Mouse (Mus musculus) stomach, postnatal 0 days (tissue): ENCODE data around the gene Smok3a. TPM values are rescaled to one million over a fixed set of nuclear protein-coding genes. Genes with fewer than 3 reads are reported as not detected.
"Not testable (repeated sequence)": the region's sequence is repeated elsewhere in the genome, so short reads cannot be mapped to it uniquely, and the experiment has no call there.

Experiments
- ATAC-seq: fragments of 200-750 bp; cut with Nextera tagmentation; 2 replicates; pipeline ENCODE4 v1.8.0; 2017; ENCODE audit not compliant: low FRiP score, low TSS enrichment
- DNase-seq: peaks from one replicate; pipeline ENCODE4 v3.0.0-alpha.2; 2016; ENCODE audit warnings: low spot score
- H3K27ac ChIP-seq: fragments of 300-500 bp; sonication (generic); replicated peaks from 2 replicates; pipeline ENCODE4 v1.5.1; 2014; ENCODE audit warnings: mild to moderate bottlenecking, control low read depth
- H3K27me3 ChIP-seq: fragments of 300-500 bp; sonication (generic); 2 replicates; pipeline ENCODE4 v1.6.1; 2014; ENCODE audit warnings: low read length; ENCODE audit not compliant: control insufficient read depth, insufficient read depth
- H3K36me3 ChIP-seq: fragments of 300-500 bp; sonication (generic); 2 replicates; pipeline ENCODE4 v1.6.1; 2014; ENCODE audit warnings: low read length, mixed read lengths; ENCODE audit not compliant: control insufficient read depth, insufficient read depth
- H3K4me1 ChIP-seq: fragments of 300-500 bp; sonication (generic); replicated peaks from 2 replicates; pipeline ENCODE4 v1.6.1; 2014; ENCODE audit warnings: antibody characterized with exemption; ENCODE audit not compliant: control insufficient read depth, insufficient read depth
- H3K4me2 ChIP-seq: fragments of 300-500 bp; sonication (generic); replicated peaks from 2 replicates; pipeline ENCODE4 v1.6.1; 2014; ENCODE audit warnings: low read depth, mild to moderate bottlenecking, control low read depth, moderate library complexity
- H3K4me3 ChIP-seq: fragments of 300-500 bp; sonication (generic); 2 replicates; pipeline ENCODE4 v1.5.1; 2014; ENCODE audit warnings: low read depth, low read length, control low read depth
- H3K9ac ChIP-seq: fragments of 300-500 bp; sonication (generic); 2 replicates; pipeline ENCODE4 v1.6.1; 2014; ENCODE audit warnings: mild to moderate bottlenecking, low read length, control low read depth, mixed read lengths
- H3K9me3 ChIP-seq: fragments of 300-500 bp; sonication (generic); 2 replicates; pipeline ENCODE4 v1.6.1; 2016; ENCODE audit warnings: low read length; ENCODE audit not compliant: control insufficient read depth
- CTCF ChIP-seq: IDR thresholded peaks from 2 replicates; pipeline ENCODE4 v1.5.1; 2016; ENCODE audit warnings: antibody characterized with exemption, low read depth, mild to moderate bottlenecking, moderate library complexity
- EP300 ChIP-seq: optimal IDR thresholded peaks from 2 replicates; pipeline ENCODE3; 2016; ENCODE audit warnings: antibody characterized with exemption
- WGBS: fragments of 180-500 bp; shearing (Covaris S2); extraction: QIAGEN DNeasy Blood & Tissue Kit; methylation state at CpG from one replicate; pipeline ENCODE4 v1.1.7; 2014; 5-methylcytosine and 5-hydroxymethylcytosine counted together
- polyA plus RNA-seq: library from polyadenylated mRNA; unstranded; fragments of >200 nt; fragmentation: Nextera tagmentation; extraction: Ambion mirVana; gene quantifications from 2 replicates; pipeline ENCODE4 v1.2.1, GENCODE M21; 2015

Gene Smok3a
- polyA plus RNA-seq, 1 experiment from 2014 or later: not detected

DNA sequence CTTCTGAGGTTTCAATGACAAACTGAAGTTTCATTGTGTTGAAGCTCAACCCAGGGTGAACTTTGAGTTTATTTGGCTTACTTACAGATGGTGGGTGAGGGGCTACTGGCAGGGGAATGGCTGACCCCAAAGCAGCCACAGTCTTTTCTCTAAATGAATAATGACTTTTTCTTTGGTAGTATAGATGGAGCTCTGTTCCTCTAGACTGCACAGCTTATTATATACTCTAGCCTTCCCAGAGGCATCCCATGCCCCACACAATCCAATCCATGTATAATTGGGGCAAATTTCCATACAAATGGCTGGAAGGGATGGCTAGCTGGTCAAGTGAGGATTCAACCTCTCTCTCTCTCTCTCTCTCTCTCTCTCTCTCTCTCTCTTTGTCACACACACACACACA, 4.1 kb upstream of the Smok3a start:
- H3K27ac ChIP-seq: no peak overlapping the region
- H3K9ac ChIP-seq: no peak overlapping the region
- no peak overlapping the region for H3K4me2 ChIP-seq
- no peaks in the 10 kb centered on the region for H3K4me1 ChIP-seq
- no peaks in the 10 kb centered on the region for H3K36me3 ChIP-seq
- DNase-seq (no peak), ATAC-seq (no peak; the same call in 1 of the 2 replicates)
- H3K4me3 ChIP-seq: no peak overlapping the region
- H3K27me3 ChIP-seq: no peaks in the 10 kb centered on the region
- no peaks in the 10 kb centered on the region for H3K9me3 ChIP-seq
- no peak for TF ChIP-seq EP300
- TF ChIP-seq CTCF: no peak

DNA sequence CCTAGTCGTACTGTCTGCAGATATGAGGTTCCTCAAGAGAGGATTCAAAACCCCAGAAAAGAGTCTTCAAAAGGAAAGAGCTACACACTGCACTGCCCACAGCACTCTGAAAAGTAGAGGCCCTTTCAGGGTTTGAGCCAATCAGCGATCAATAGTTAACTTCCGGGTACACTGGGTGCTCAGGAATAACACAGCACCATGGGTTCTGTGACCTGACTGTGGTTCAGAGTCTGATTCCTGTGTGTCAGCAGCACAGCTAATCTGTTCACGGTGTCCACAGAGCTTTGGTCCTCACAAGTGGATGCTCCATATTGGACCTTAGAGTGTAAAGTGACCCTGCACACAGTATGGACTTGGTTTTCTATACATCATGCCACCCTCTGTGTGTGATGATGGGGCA, 1.5 kb upstream of the Smok3a start:
- H3K27ac ChIP-seq, ATAC-seq, DNase-seq, H3K9me3 ChIP-seq, H3K4me2 ChIP-seq, H3K9ac ChIP-seq, H3K27me3 ChIP-seq, H3K4me3 ChIP-seq, H3K36me3 ChIP-seq, H3K4me1 ChIP-seq: not testable (repeated sequence)
- WGBS: 89% methylated on average over 3 of the region's 4 CpGs

DNA sequence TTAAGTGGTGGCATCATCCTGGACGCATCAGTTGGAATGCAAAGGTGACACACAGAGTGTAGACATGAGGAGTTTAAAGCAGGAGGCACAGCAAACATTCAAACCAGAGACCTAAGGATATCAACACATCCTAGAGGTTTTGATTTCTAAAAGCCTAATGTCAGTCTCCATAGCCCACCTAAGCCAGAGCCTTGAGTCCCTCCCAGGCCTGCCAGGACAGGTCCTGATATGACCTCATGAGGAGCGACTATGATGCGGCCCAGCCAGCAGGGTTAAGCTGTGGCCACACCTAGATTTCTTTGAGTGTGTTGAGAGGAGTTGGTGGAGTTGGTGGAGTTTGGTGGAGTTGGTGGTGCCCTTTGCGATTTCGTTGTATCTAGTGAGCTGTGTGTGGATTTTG, 31.8 kb downstream of the Smok3a start, which contains the start of gene Smok3c:
Gene Smok3c, plus strand, starts transcription at position 301 of the 400 bp plus-strand sequence.
- not testable (repeated sequence) for H3K27me3 ChIP-seq, DNase-seq, H3K36me3 ChIP-seq, H3K27ac ChIP-seq, H3K9me3 ChIP-seq, H3K4me3 ChIP-seq, H3K4me2 ChIP-seq, H3K4me1 ChIP-seq, ATAC-seq, H3K9ac ChIP-seq
- whole genome bisulfite sequencing: no CpG with 5 or more reads among the region's 5 CpGs

DNA sequence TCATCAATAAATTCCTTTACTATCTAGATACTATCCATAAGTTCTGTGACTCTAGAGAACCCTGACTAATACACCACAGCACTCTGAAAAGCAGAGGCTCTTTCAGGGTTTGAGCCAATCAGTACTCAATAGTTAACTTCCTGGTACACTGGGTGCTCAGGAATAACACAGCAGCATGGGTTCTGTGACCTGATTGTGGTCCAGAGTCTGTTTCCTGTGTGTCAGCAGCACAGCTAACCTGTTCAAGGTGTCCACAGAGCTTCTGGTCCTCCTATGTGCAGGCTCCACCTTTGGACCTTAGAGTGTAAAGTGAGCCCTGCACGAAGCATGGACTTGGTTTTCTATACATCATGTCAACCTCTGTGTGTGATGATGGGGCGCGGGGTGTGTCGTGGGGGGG, 52.7 kb downstream of the Smok3a start:
- no peak for TF ChIP-seq CTCF
- TF ChIP-seq EP300: no peak
- ATAC-seq: no peak
- H3K27me3 ChIP-seq: no peaks in the 10 kb centered on the region
- no peaks in the 10 kb centered on the region for H3K36me3 ChIP-seq
- no peaks in the 10 kb centered on the region for H3K4me1 ChIP-seq
- no peak overlapping the region for H3K4me3 ChIP-seq
- no peak for DNase-seq
- WGBS: 79% methylated on average over 4 of the region's 4 CpGs
- no peak overlapping the region for H3K9ac ChIP-seq
- no peak overlapping the region for H3K4me2 ChIP-seq
- no peak overlapping the region for H3K27ac ChIP-seq
- H3K9me3 ChIP-seq: no peaks in the 10 kb centered on the region

DNA sequence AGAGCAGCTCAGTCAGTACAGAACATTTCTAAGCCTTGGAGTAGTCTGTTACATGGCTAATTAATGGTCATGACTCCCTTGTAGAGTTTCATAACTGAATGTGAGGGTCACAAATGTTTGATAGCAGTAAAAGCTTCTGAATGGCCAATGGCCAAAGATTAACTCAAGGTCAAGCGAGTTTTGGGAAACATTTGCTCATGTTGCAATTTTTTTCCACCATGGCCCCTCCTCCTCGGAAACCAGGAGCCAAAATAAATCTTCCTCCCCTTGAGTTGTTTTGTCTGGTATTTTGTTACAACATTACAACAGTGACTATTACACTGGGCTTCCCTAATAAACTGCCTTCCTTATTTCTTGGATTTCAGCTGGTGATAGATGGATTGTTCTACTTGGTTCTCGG, 54.6 kb downstream of the Smok3a start:
- TF ChIP-seq EP300 (no peak), CTCF (no peak)
- H3K9me3 ChIP-seq: no peaks in the 10 kb centered on the region
- H3K9ac ChIP-seq: no peak overlapping the region
- H3K27ac ChIP-seq: no peak overlapping the region
- WGBS: 64% methylated on average over 3 of the region's 3 CpGs
- no peak for ATAC-seq
- no peak overlapping the region for H3K4me3 ChIP-seq
- H3K4me2 ChIP-seq: no peak overlapping the region
- H3K4me1 ChIP-seq: no peaks in the 10 kb centered on the region
- no peaks in the 10 kb centered on the region for H3K27me3 ChIP-seq
- DNase-seq: no peak
- no peaks in the 10 kb centered on the region for H3K36me3 ChIP-seq

DNA sequence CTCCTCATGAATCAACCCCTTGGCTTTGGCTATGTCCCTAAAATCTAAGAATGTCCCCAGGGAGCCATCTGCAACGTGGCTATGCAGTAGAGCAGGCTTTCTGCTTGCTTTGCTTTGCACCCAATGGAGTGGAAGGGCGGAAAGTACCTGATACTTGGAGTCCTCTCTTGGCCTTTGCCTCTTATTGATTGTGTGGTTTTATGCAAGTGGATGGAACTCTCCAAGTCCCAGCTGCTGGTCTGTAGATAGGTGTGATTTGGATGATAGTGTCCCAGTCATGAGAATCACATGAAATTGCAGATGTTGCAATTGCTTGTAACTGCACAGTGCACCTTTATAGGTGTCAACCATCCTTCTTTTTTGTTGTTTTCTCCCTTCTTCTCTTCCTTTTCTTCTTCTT, 55.1 kb downstream of the Smok3a start:
- Histone ChIP-seq H3K36me3 (no peaks in the 10 kb centered on the region), H3K4me1 (no peaks in the 10 kb centered on the region), H3K27ac (no peak overlapping the region), H3K9me3 (no peaks in the 10 kb centered on the region), H3K9ac (no peak overlapping the region), H3K4me3 (no peak overlapping the region), H3K4me2 (no peak overlapping the region), H3K27me3 (no peaks in the 10 kb centered on the region)
- DNase-seq (no peak), ATAC-seq (no peak)
- WGBS: 51% methylated on average over 2 of the region's 2 CpGs
- TF ChIP-seq EP300 (no peak), CTCF (no peak)
